Mouse (Mus musculus): ENCODE data around the gene Pa2g4.

Pa2g4 gene

DNA sequence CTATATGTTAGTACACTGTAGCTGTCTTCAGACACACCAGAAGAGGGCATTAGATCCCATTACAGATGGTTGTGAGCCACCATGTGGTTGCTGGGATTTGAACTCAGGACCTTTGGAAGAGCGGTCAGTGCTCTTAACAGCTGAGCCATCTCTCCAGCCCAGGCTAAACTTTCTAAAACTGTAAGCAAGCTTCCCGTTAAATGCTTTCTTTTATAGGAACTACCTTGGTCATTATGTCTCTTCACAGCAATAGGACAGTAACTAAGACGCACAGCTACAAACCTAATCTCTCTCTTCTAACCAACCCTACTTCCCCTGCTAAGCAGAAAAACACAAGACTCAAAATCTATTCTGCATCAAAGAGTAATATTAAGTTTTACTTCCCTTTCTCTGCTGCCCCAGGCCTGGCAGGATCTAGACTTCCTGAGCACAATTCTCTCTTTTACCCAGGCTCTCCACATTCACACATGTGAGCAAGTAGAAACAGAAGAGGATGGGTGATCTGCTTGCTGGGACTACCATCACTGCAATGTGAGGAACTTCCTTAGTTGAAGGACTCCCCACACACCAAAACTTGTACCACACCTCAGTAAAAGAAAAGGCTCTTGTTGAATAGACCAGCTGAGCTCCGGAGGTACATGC, 30.0 kb downstream of the Pa2g4 start:
- no peak for DNase-seq (ENCODE audit: low spot score)

DNA sequence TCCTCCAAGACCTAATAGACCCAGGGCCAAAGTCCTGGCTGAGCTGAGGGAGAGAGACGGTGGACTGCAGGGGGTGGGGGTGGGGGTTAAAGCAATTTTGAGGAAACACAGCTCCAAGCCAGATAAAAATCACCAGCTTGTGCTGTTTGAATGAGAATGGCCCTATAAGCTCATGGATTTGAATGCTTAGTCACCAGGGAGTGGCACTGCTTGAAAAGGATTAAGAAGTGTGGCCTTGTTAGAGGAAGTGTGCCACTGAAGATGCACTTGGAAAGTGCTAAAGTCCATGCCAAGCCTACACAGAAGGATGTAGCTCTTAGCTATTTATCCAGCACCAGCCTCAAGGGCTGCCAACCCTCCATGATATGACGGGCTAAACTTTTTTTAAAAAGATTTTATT, 30.6 kb downstream of the Pa2g4 start:
- no peak for DNase-seq (ENCODE audit: low spot score)

DNA sequence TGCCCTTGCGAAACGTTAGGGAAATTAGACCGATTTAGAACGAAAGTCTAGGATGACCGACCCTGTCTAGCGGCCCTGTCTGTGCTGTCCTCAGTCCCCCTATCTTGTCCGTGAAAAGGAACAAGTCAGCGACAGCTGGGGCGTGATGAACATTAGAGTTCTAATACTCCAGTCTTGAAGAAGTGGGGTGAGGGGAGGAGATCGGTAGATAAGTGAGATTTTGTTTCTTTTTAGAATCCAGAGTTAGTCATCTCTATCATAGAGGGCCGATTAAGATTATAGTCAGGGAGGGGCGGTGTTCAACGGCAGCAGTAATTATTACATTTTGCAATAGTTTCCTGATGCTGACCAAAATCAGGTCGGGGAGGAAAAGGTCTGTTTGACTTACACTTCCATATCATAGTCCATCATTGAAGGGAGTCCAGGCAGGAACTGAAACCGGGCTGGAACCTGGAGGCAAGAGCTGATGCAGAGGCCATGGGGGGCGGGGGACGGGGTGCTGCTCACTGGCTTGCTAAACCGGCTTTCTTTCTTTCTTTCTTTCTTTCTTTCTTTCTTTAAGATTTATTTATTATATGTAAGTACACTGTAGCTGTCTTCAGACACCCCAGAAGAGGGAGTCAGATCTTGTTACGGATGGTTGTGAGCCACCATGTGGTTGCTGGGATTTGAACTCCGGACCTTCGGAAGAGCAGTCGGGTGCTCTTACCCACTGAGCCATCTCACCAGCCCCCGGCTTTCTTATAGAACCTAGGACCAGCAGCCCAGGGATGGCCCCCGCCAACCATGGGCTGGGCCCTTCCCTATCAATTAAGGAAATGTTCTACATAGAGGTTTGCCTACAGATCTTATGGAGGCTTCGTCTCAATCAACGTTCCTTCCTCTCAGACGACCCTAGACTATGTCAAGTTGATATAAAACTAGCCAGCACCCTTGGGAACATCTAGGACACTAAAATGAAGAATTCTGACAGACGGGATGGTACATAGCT, 39.1 kb downstream of the Pa2g4 start:
- DNase-seq (ENCODE audit: low spot score), result no peak

DNA sequence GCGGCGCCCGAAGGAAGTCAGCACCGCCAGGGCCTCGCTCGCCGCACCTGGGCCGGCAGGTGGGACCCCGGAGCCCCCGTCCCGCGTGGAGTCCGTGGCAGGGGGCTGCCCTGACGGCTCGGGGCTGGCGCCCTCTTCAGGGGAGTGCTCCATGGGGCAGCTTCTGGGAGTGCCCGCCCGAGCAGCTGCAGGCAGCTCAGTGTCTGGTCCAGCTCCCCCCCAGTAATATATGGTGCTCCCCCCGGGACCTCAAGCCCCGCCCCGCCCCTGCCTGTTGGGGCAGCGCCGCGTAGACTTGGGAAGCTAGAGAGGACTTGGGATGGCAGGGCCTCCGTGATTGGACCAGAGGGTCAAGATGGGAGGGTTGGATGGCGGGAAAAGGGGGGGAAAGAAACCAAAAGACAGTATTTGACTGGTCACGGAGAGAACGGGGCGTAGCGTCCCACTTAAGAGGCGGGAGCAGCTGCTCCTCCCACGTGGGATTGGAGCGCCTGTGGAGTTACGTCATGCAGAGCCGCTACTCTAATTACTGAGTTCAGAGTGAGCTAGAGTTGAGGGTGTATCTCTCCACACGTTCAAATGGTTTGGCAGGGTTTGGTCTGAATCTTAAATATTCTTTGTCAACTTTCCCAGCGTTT, 40.0 kb downstream of the Pa2g4 start, which contains the start of gene Esyt1:
TSS of gene Esyt1 (minus strand) at position 201 of the 638 bp plus-strand sequence.
- DNase-seq (ENCODE audit: low spot score), result peak; percentile 99

DNA sequence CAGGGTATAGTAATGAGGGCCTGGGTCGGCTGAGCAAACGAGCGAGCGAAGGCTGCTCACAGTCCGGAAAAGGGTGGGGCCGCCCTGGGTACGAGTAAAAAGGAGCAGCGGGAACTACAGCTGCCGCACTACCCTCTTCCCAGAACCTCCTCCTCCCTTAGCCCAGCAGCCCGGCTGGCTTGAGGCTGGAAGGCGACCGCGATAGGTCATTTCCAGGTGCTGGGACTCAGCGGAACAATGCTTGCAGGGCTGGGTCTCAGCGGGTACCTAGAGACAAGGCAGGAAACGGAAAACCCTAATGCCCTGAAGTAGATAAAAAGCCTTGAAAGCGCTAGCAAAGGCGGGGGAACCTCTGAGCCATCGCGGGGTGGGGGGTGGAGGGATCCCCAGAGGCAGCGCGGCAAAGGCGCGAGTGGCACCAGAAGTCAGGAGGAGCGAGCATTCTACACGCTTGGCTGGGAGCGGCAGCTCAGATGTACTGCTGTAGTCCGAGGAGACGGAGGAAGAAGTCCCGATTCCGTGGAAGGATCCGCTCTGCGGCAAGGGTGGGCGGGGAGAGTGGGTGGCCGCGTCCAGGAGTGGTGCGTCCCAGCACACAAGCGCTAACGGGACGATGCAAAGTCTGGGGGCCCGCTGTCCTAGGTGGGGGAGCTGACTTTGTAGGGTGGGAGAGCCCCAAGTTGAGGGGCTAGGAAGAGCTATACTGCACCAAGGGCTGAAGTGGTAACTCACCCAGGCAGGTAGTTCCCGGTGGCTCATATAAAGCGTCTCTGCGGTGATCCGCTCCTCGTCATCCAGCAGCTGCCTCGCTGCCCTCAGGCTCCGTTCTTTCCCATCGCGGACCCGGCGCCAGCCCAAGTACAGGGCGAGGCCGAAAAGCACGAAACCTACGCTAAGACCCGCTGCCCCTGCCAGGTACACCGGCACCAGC, 40.8 kb downstream of the Pa2g4 start:
- peak; percentile 52 for DNase-seq (ENCODE audit: low spot score)

DNA sequence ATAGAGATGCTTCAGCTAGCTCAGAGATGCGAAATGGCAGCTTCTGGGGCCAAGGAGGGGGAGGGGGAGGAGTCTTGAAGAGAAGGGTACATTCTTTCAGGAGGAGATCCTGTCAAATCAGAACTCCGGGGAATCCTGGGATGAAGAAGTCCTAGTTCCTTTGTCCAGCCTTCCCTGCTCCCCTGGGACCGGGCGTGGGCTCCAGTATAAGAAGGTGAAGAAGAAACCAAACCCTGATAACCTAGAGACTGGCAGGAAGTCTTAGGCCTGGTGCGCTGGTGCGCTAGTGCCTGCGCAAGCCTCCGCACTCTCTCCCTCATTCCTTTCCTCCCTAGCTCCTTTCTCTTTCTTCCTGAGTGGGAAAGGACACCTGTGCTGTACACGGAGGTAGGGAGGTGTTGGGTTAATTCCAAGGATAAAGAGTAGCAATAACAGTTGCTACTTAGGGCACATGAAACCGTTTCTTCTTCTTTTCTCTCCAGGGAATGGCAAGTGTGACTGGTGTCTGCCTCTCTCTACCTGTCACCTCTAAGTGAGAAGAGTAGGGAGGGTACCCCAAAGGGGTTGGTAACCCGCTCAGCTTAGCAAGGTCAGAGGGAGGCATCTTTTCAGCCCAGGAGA, 41.6 kb downstream of the Pa2g4 start:
- no peak for DNase-seq (ENCODE audit: low spot score)

DNA sequence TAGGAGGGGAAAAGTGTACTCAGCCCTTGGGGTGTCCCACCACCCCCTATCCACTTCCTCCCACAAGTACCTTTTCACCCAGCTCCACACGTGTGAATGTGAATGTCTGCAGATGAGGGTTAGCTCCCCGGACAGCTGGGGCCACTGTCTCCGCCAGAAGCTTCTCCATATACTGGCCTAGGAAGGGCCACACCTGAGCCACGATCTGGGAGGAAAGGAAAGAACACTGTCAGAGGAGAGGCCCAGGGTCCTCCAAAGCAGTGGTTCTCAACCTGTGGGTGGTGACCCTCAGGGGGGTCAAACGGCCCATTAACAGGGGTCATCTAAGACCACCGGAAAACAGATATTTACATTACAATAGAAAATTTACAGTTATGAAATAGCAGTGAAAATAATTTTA, 43.4 kb downstream of the Pa2g4 start:
- no peak for DNase-seq (ENCODE audit: low spot score)

DNA sequence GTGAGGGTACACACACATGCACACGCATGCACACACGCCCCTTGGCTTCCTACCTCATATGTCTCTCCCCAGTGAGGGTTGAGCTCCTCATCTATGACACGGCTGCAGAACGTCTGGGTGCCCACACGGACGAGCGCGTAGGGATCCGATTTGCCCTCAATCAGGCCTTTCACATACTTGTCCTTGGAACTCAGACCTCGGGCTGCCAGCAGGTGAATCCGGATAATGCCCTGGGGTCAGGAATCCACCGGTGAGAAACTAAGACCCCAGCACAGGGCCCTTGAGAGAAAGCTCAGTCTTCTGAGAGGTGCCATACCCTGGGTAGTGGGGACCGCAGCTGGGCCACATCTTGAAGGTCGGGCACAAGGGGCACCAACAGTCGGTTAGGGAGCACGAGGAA, 45.2 kb downstream of the Pa2g4 start:
- DNase-seq (ENCODE audit: low spot score), result no peak

DNA sequence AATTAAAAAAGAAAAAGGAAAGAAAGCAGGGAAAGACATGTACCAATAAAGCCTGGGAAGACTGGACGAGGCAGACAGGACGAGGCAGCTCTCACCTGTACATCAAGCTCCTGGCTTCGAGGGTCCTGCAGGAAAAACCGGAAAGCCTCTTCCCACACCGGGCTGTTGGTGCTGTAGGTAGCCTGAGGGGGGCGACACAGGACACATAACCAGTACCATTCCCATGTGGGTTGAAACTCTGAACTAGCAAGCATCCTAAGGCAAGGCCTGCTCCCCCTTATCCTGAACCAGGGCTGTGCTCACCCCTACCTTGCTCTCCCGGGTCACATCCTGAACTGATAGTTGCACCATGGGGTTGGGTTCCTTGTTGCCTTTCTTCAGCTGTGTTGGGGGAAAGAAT, 47.0 kb downstream of the Pa2g4 start:
- no peak for DNase-seq (ENCODE audit: low spot score)

DNA sequence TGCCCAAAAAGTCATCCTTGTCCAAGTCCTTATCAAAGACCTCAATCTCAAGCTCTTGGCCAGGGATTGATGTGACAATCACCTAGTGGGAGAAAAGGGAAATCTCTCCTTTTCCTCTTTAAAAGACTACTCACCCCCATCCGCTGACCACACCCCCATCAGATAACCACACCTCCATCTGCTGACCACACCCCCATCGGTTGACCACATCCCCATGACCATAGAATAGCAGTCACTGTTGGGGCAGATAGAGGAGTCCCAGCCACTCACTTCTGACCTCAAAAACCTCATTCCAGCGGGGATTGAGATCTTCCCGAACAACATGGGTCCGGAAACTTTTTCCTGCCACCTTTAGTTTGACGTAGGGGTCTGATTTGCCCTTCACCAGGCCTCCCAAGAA, 49.1 kb downstream of the Pa2g4 start:
- no peak for DNase-seq (ENCODE audit: low spot score)

DNA sequence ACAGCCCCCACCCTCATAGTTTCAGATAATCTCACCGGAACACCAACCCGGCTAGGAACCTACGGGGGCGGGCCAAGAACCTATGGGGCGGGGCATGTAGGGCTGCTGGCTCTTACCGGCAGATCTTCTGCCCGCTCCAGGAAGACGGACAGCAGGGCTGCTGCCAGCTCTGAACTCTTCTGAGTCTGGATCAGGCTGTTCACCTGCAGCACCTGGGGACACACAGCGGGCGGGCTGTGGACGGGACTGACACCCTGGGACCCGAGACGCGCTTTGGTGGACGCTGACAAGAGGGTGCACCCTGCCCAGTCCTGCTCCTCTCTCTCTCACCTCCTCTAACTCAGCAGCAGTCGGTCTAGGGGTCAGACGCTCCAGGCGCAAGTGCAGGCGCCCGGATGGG, 49.8 kb downstream of the Pa2g4 start:
- no peak for DNase-seq (ENCODE audit: low spot score)

DNA sequence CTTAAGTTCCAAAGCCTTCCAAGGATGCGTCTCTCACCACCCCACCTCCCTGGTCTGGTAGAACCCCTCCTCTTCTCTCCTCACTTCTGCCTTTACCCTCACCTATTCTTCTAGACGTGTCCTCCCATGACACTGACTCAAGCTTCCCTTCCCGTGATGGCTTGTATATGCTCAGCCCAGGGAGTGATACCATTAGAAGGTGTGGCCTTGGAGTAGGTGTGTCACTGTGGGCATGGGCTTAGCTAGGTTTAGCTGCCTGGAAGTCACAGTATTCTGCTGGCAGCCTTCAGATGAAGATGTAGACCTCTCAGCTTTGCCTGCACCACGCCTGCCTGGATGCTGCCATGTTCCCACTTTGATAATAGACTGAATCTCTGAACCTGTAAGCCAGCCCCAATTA, 50.7 kb downstream of the Pa2g4 start:
- DNase-seq (ENCODE audit: low spot score), result no peak

DNA sequence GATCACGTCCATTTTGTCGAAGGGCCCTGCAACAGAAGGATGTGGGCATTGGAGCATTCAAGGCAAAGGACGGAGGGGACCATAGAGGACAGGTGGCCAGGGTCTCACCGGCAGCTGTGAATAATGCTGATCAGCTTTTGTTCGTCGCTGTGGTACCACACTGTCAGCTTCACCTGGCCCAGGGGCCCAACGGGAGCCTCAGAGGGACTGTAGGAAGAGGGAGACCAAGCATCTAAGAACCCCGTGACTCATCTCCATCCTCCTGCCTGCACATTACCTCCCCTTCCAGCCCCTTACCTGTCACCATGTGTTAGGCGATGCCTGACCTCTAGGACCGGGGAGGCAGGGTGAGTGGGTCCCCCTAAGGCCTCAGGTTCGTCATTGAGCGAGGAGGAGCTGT, 54.0 kb downstream of the Pa2g4 start:
- DNase-seq (ENCODE audit: low spot score), result no peak

DNA sequence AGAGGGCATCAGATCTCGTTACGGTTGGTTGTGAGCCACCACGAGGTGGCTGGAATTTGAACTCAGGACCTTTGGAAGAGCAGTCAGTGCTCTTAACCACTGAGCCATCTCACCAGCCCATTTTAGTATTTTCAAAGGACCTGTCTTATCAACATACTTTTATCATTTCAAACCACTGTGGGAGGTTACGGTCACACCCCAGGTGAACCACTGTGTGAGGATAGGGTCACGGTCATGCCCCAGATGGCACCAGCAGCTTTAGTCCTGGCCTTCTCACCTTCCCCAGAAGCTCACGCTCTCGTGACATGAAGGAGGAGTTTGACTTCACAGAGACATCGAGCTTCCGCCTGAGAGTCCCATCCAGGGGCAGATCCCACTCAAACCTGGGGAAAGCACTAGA, 54.6 kb downstream of the Pa2g4 start:
- DNase-seq (ENCODE audit: low spot score), result no peak

DNA sequence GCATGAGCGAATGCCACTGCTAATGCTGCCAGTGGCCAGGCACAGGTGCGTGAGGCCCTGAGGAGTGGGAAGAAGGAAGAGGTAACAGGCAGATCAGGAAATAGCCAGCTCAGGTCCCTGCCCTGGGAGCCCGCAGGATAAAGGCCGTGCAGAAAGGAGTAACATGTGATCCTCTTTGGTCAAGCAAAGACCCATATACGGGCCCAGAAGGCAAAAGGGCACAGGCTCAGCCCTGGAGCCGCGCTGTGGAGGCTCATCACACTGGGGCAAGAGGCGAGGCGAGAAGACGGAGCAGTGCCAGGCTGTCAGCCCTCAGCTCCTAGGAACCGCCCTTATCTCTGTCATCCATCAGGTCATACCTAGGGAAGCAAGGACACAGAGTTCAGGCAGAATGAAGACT, 55.5 kb downstream of the Pa2g4 start:
- DNase-seq (ENCODE audit: low spot score), result no peak

DNA sequence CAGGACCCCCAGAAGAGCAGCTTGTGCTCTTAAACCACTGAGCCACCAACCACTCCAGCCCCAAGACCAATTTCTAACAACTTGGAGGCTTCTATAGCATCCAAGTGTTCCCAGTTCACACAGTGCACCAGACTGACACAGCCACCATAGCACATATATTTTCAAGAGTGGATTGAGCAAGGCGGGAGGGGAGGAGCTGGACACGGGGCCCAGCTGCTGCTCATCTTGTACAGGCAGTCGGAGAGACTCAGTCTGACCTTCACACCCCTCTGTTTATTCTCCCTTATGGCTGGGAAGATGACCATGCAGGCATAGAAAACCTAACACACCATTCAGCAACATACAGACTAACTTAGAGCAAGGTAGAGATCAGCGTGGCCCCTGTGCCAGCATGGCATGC, 56.0 kb downstream of the Pa2g4 start:
- no peak for DNase-seq (ENCODE audit: low spot score)

DNA sequence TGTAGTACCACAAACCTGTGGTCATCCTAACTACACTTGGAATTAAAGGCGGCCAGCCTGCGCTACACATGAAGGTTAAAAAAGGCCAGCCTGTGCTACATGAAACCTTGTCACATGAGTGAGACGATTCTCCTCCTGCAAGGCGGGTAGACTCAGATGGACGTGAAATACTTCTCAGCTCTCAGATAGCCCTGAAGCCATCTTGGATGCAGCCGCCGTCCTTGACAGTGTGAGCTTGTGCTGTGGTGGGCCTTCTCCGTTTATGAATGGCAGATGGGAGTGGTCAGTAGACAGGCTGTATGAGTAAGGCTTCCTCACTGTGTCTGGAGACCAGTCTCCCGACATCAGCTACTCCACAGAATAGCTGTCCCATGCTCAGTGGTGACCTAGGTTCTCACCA, 56.6 kb downstream of the Pa2g4 start:
- no peak for DNase-seq (ENCODE audit: low spot score)

DNA sequence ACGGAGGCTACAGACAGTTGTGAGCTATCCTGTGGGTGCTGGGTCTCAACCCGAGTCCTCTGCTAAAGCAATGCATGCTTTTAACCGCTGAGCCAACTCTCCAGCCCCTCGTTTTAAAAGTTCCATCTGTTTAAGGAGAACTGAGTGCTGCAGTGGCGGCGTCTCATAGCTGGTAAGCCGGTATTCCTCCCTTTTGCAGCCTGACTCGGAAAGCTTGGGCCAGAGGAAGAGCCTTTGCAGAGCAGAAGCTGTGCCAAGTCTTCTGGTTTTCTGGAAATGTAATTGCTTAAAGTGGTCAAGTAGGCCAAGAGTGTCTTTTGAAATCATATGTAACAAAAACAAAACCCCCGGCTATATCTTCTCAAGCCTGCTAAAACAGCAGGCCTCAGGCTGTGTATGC, 57.5 kb downstream of the Pa2g4 start:
- no peak for DNase-seq (ENCODE audit: low spot score)
